Mouse (Mus musculus) CD4-positive, CD25-positive, alpha-beta regulatory T cell, adult 2 months (primary cell): Measurements from ENCODE around the gene Rabep2.

Experiments used
- DNase-seq: peaks from one replicate; pipeline ENCODE4 v3.0.0-alpha.2; 2012; ENCODE audit warnings: low read depth, low spot score

Rabep2 gene

GRCm38 (mm10) chr7:126430167-126430566 lies 1.6 kb downstream of the Rabep2 start:
- no peak for DNase-seq

DNA sequence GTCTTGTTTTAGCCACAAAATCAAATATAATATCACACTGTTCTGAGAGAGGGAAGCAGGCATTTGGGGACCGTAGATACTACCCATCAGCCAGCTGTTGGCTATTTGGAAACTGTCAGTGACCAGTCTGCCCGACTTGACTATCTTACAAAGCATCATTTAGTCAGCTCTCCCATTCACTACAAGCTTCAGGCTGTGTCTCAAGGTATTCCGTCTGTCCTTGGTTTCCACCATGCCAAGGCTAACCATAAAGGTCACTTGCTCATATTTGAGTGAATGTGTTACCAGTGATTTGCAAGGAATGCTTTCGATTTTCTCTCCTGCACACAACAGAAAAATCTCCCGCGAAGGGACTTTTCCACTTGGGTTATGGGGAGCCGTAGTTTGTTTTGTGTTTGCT lies 6.2 kb downstream of the Rabep2 start:
- no peak for DNase-seq

DNA sequence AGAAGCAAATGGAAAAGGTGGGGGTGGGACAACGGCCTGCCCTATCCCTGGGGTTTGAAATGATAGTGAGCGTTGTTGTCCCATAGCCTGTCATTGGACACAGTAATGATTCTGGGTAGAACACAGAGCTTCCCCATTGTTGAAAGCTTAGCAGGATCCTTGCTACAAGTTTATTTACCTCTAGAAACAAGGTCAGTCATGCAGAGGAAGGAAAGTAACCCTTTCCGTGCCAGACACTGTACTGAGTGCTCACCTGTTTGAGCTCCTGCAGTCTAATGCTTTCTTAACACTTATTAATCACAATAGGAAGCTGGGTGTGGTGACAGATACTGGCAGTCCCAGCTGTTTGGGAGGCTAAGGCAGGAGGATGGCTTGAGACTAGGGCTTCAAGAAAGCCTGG lies 7.2 kb downstream of the Rabep2 start:
- no peak for DNase-seq

- DNase-seq: peak; percentile 80
These were observed 8.3 kb downstream of the Rabep2 start for GRCm38 (mm10) chr7:126436851-126437250.

DNA sequence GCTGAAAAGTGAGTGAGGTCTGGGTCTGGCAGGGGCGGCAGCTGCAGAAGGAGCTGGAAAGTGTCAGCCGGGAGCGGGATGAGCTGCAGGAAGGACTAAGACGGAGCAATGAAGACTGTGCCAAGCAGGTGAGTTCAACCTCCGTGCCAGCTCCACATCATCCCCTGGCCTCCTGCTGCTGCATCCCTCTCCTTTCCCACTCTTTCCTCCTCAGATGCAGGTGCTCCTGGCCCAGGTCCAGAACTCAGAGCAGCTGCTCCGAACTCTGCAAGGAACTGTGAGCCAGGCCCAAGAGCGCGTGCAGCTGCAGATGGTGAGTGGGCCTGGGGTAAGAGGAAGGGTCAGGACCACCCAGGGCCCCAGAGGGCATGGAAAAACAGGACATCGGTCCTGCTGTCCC lies 11.6 kb downstream of the Rabep2 start:
- DNase-seq: no peak

DNA sequence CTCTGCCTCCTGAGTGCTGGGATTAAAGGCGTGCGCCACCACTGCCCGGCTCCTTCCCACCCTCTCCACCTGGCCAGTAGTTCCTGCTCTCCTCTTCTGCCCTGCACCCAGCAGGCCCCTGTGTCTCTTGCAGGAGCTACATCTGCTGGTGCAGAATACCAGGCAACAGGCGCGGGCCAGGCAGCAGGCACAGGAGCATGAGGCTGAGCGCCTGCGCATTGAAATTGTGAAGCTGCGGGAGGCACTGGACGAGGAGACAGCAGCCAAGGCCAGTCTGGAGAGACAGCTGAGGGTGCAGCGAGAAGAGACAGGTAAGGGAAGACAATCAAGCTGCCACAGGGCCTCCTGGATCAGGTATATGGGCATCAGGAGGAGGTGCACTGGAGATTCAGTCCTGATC lies 15.4 kb downstream of the Rabep2 start:
- DNase-seq: no peak

GRCm38 (mm10) chr7:126444536-126444935 lies 16.0 kb downstream of the Rabep2 start:
- no peak for DNase-seq

DNA sequence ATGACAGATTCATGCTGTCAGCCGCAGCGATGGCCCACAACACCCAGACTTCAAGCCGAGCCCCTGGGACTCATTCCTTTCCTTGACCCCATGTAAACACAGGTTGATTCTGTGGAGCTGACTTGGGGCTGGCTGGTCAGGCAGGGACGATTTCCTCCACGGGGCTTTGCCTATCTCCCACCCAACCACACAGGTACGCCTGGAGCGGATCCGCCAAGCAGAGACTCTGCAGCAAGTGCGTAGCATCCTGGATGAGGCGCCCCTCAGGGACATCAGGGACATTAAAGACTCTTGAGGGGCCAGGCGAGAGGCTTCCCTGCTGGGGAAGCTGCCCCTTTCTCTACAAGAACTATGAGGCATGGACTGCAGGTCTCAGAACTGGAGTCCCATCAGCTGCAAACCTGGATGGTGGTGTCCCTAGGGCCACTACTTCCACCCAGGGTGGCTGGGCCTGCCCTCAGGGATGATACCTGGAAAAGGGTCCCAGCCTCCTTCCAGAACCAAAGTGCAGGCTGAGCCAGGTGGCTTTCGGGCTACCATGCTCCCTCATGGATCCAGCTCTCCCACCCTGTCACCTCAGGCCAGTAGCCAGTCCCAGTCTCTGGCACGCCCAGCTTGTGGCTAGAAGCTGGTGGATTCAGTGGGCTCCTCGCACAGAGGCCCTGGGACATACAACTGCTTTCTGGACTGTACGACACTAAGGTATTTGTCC lies 16.7 kb downstream of the Rabep2 start:
- DNase-seq: no peak

DNA sequence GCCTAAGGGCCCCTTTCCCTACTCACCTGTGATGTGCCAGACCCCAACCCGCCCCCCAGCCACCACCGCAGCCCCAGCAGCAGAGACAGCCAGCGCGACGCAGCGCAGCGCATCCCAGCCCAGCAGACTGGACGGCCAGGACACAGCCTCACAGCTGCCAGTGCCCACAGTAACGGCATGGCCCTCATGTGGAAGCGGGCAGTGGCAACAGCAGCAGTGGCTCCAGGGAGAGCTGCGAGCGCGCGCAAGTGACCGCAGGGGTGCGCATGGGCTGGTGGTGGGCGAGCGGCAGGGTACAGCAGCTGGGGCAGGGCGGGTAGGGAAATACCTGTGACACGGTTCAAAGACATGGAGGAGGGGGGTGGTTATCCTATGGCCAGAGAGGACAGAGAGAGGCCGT lies 17.7 kb downstream of the Rabep2 start:
- DNase-seq: no peak

DNA sequence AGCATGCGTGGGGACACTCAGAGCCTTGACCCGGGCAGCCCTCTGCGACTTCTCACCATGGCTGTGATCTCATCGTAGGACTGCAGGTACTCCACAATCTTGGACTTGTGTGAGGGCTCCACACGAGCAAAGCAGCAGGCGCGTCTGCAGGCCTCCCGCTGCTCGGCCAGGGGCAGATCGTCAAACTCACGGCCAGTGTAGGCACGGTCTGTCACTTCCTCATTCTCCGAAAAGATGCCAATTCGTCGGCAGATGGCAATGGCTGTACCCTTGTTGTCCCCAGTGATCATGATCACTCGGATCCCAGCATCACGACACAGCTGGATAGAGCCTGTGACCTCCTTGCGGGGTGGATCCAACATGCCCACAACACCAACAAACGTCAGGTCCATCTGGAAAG lies 19.9 kb downstream of the Rabep2 start:
- no peak for DNase-seq

GRCm38 (mm10) chr7:126449991-126450390 lies 21.4 kb downstream of the Rabep2 start:
- no peak for DNase-seq

- no peak for DNase-seq
These were observed 22.1 kb downstream of the Rabep2 start for GRCm38 (mm10) chr7:126450641-126451040.

- DNase-seq: no peak
These were observed 23.7 kb downstream of the Rabep2 start for GRCm38 (mm10) chr7:126452244-126452643.

DNA sequence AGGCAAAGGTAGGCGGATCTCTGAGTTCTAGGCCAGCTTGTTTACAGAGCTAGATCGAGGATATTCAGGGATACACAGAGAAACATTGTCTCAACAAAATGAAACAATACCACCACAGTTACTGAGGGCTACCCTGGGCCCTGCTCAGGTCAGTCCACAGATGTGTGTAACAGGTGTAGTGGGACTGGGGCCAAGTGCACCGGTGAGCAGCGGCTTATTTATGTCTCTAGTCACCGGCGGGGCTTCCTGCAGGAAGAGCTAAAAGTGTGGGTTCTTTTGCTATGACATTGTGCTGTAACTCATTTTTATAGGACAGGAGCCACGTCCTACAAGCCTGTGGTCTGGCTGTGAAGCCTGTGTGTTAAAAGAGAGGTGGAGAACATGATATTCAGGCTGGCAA lies 25.3 kb downstream of the Rabep2 start:
- no peak for DNase-seq

DNA sequence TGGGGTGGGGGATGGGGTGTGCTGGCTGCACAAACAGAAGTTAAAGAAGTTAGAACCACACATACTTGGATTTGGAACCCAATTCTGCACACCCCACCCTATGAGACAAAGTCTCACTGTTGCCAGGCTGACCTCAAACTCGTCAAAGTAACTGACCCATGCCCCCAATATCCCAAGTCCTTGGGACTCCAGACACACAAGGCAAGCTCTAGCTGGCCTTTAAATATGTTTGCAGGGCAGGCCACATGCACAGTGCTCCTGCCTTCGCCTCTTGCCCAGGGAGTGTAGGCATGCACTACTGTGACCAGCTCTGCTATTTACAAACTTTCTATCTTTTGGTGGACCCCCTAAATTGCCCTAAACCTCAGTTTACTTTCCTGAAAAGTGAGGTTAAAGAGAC lies 26.7 kb downstream of the Rabep2 start:
- DNase-seq: no peak

DNA sequence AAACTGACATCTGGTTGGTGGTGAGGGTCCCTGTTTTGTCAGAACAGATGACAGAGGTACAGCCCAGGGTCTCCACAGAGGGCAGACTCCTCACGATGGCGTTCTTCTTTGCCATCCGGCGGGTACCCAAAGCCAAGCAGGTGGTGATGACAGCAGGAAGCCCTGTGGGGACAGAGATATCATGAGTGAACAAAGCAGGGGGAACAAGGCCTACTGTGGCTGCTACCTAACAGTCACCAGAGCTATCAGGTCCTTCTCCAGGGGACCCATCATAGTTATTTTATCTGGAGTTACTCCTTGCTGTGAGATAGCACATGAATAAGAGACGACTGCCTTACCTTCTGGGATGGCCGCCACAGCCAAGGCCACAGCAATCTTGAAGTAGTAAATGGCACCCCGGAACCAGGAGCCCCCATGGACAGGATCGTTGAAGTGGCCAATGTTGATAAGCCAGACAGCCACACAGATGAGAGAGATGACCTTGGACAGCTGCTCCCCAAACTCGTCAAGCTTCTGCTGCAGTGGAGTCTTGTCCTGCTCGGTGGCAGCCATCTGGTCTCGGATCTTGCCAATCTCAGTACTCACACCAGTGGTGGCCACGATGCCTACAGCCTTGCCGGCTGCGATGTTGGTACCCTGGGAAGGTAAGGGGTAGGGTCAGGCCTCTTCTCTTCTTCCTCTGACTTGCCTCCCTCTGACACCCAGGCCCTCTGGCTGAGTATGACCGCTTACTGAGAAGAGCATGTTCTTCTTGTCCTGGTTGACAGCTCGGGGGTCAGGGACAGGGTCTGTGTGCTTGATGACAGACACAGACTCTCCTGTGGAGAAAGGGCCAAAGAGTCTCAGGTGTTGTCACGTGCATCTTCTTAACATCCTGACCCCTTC lies 28.1 kb downstream of the Rabep2 start:
- no peak for DNase-seq

GRCm38 (mm10) chr7:126458225-126458624 lies 29.7 kb downstream of the Rabep2 start:
- no peak for DNase-seq

DNA sequence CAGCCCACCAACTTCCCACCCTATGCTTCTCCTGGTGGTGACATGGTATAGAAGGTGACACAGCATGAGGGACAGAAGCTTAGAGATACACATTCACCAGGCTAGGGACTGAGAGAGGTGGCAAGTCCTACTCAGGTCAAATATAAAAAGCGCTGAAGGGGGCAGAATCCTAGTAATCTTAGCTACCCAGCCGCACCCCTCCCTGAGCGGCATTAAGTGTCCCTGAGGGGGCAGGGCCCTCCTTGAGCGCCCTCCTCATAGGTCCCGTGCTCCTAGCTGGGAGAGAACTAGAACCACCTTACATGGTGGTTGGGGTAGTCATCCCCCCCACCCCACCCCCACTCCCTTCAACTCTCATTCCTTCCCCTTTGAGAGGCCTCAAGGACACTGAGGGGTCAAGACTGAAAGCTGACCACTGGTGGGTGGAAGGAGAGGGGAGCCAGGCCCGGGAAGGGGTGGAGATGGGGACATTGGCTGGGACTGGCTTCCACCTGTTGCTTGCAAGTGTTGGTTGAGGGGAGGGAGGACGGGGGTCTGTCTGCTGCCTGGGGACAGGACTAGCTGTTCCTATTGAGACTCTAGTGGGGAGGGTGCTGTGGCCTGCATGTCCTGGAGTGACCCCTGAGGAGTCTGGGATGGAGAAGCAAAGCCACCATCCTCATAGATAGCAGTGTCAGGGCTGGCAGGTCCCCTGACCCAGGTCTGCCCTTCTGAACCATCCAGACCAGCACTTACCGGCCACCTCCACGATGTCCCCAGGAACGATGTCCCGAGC lies 30.5 kb downstream of the Rabep2 start:
- DNase-seq: no peak

- DNase-seq: no peak
These were observed 32.3 kb downstream of the Rabep2 start for GRCm38 (mm10) chr7:126460623-126461399.

GRCm38 (mm10) chr7:126461626-126462025 lies 33.1 kb downstream of the Rabep2 start:
- DNase-seq: no peak

GRCm38 (mm10) chr7:126463004-126463403 lies 34.4 kb downstream of the Rabep2 start, which contains the start of gene Atp2a1:
TSS of gene Atp2a1 (minus strand) at chr7:126463108.
- no peak for DNase-seq
